Mouse (Mus musculus): ENCODE results near the gene Hrnr. TPM values are rescaled to one million over a fixed set of nuclear protein-coding genes. Genes with fewer than 3 reads are reported as not detected.

Gene Hrnr
- total RNA-seq, 2 experiments from 2014 or later = not detected

Other genes with a start within 250 kb of the Hrnr start
- not detected in 2 replicates for gene Crnn, start 175.0 kb upstream of the Hrnr start, total RNA-seq (2015)
- not detected in 2 replicates for gene Crnn, start 175.0 kb upstream of the Hrnr start, total RNA-seq (2017)
- gene Flg2, start 122.5 kb upstream of the Hrnr start, total RNA-seq (2015) = not detected in 2 replicates
- gene Flg2, start 122.5 kb upstream of the Hrnr start, total RNA-seq (2017) = not detected in 2 replicates
- gene Flg, start 46.2 kb upstream of the Hrnr start, total RNA-seq (2015) = not detected in 2 replicates
- not detected in 2 replicates for gene Flg, start 46.2 kb upstream of the Hrnr start, total RNA-seq (2017)
- not detected in 2 replicates for gene Rptn, start 74.0 kb downstream of the Hrnr start, total RNA-seq (2015)
- not detected in 2 replicates for gene Rptn, start 74.0 kb downstream of the Hrnr start, total RNA-seq (2017)
- gene Tchh, start 122.6 kb downstream of the Hrnr start, total RNA-seq (2015) = 0.20 and 0.24 TPM in 2 replicates
- 0.10 TPM in 1 of 2 replicates, not detected in the other for gene Tchh, start 122.6 kb downstream of the Hrnr start, total RNA-seq (2017)
- gene Tchhl1, start 149.0 kb downstream of the Hrnr start, total RNA-seq (2015) = not detected in 2 replicates
- gene Tchhl1, start 149.0 kb downstream of the Hrnr start, total RNA-seq (2017) = not detected in 2 replicates
- 1,747 and 1,792 TPM in 2 replicates for gene S100a11, start 200.7 kb downstream of the Hrnr start, total RNA-seq (2015)
- gene S100a11, start 200.7 kb downstream of the Hrnr start, total RNA-seq (2017) = 99.3 and 111 TPM in 2 replicates
- gene S100a10, start 235.3 kb downstream of the Hrnr start, total RNA-seq (2015) = 146 and 155 TPM in 2 replicates
- 217 and 260 TPM in 2 replicates for gene S100a10, start 235.3 kb downstream of the Hrnr start, total RNA-seq (2017)